Mouse (Mus musculus) MEL (cell line): Measurements from ENCODE around the gene Prkce. TPM values are rescaled to one million over a fixed set of nuclear protein-coding genes. Genes with fewer than 3 reads are reported as not detected.
"Not testable (repeated sequence)": the region's sequence is repeated elsewhere in the genome, so short reads cannot be mapped to it uniquely, and the experiment has no call there.

Experiments used
- DNase-seq: peaks from one replicate; pipeline ENCODE4 v3.0.0; 2011; ENCODE audit warnings: low read depth, low spot score
- H3K27ac ChIP-seq: 2 replicates; pipeline ENCODE4 v1.5.1; 2012; ENCODE audit warnings: low read depth, mild to moderate bottlenecking, control low read depth, low read length, moderate library complexity; ENCODE audit not compliant: control insufficient read depth
- H3K27me3 ChIP-seq, 2 experiments: fragments of 150-350 bp in 1 of 2; sonication (generic) in 1 of 2; 2 replicates each; pipeline ENCODE4 v1.6.1; 2012; ENCODE audit warnings: low read length in 2 of 2, mild to moderate bottlenecking in 2 of 2, improper control_type of control experiment in 1 of 2, moderate library complexity in 1 of 2; ENCODE audit not compliant: insufficient read depth in 2 of 2, control insufficient read depth in 1 of 2
- H3K36me3 ChIP-seq, 2 experiments: 2 replicates each; pipeline ENCODE4 v1.6.1; 2012 to 2014; ENCODE audit warnings: low read length in 2 of 2, improper control_type of control experiment in 1 of 2, inconsistent platforms in 1 of 2, mild to moderate bottlenecking in 1 of 2; ENCODE audit not compliant: insufficient read depth in 2 of 2, control insufficient read depth in 1 of 2
- H3K4me1 ChIP-seq, 2 experiments: fragments of 150-350 bp in 1 of 2; sonication (generic) in 1 of 2; 2 replicates each; pipeline ENCODE4 v1.6.1; 2012; ENCODE audit warnings: low read length in 2 of 2, improper control_type of control experiment in 1 of 2, mild to moderate bottlenecking in 1 of 2; ENCODE audit not compliant: insufficient read depth in 2 of 2, control insufficient read depth in 1 of 2
- H3K4me3 ChIP-seq, 2 experiments: fragments of 150-350 bp in 1 of 2; sonication (generic) in 1 of 2; 2 replicates each; pipeline ENCODE4 v1.5.1; 2012; ENCODE audit warnings: low read depth in 2 of 2, low read length in 2 of 2, mild to moderate bottlenecking in 2 of 2, moderate library complexity in 2 of 2, control low read depth in 1 of 2, improper control_type of control experiment in 1 of 2; ENCODE audit not compliant: control insufficient read depth in 1 of 2, insufficient read depth in 1 of 2
- H3K79me2 ChIP-seq: 2 replicates; pipeline ENCODE4 v1.6.1; 2012; ENCODE audit warnings: mild to moderate bottlenecking, low read length, moderate library complexity; ENCODE audit not compliant: control insufficient read depth, poor library complexity, insufficient read depth
- H3K9ac ChIP-seq: 2 replicates; pipeline ENCODE4 v1.6.1; 2012; ENCODE audit warnings: low read depth, mild to moderate bottlenecking, control low read depth, low read length, moderate library complexity; ENCODE audit not compliant: control insufficient read depth, poor library complexity, severe bottlenecking
- H3K9me3 ChIP-seq: fragments of 150-350 bp; sonication (generic); replicated peaks from 2 replicates; pipeline ENCODE4 v1.6.1; 2012; ENCODE audit warnings: mild to moderate bottlenecking, low read length, improper control_type of control experiment, moderate library complexity; ENCODE audit not compliant: insufficient read depth
- BHLHE40 ChIP-seq: IDR thresholded peaks from 2 replicates; pipeline ENCODE4 v1.6.1; 2012; ENCODE audit warnings: low read depth, mild to moderate bottlenecking, inconsistent platforms, low read length, improper control_type of control experiment, borderline replicate concordance
- E2F4 ChIP-seq: IDR thresholded peaks from 2 replicates; pipeline ENCODE4 v1.6.1; 2011; ENCODE audit warnings: low read depth, low read length, improper control_type of control experiment, borderline replicate concordance
- ETS1 ChIP-seq: IDR thresholded peaks from 2 replicates; pipeline ENCODE4 v1.6.1; 2012; ENCODE audit warnings: low read depth, mild to moderate bottlenecking, inconsistent platforms, low read length, improper control_type of control experiment, moderate library complexity
- GATA1 ChIP-seq: IDR thresholded peaks from 2 replicates; pipeline ENCODE4 v1.6.1; 2011; ENCODE audit warnings: low read depth, low read length, improper control_type of control experiment
- HCFC1 ChIP-seq: IDR thresholded peaks from 2 replicates; pipeline ENCODE4 v1.6.1; 2012; ENCODE audit warnings: low read depth, mild to moderate bottlenecking, inconsistent platforms, low read length, improper control_type of control experiment, moderate library complexity
- MAFK ChIP-seq: IDR thresholded peaks from 2 replicates; pipeline ENCODE4 v1.6.1; 2011; ENCODE audit warnings: low read depth, mild to moderate bottlenecking, low read length, improper control_type of control experiment, borderline replicate concordance
- MEF2A ChIP-seq: IDR thresholded peaks from 2 replicates; pipeline ENCODE4 v1.6.1; 2014; ENCODE audit warnings: low read depth, mild to moderate bottlenecking, inconsistent platforms, low read length, improper control_type of control experiment; ENCODE audit not compliant: poor library complexity, insufficient replicate concordance, severe bottlenecking; ENCODE audit errors: extremely low read depth
- MXI1 ChIP-seq: IDR thresholded peaks from 2 replicates; pipeline ENCODE4 v1.6.1; 2011; ENCODE audit warnings: mild to moderate bottlenecking, low read depth, low read length, improper control_type of control experiment
- NELFE ChIP-seq: IDR thresholded peaks from 2 replicates; pipeline ENCODE4 v1.6.1; 2011; ENCODE audit warnings: low read depth, low read length, improper control_type of control experiment
- NRF1 ChIP-seq: IDR thresholded peaks from 2 replicates; pipeline ENCODE4 v1.6.1; 2014; ENCODE audit warnings: low read depth, mild to moderate bottlenecking, inconsistent platforms, low read length, improper control_type of control experiment, moderate library complexity; ENCODE audit not compliant: poor library complexity, insufficient read depth, severe bottlenecking
- POLR2A ChIP-seq, 2 experiments: IDR thresholded peaks; 2 replicates each; pipeline ENCODE4 v1.6.1; 2011 to 2012; ENCODE audit warnings: low read length in 2 of 2, mild to moderate bottlenecking in 2 of 2, control low read depth in 1 of 2, improper control_type of control experiment in 1 of 2, low read depth in 1 of 2, moderate library complexity in 1 of 2; ENCODE audit not compliant: control insufficient read depth in 1 of 2, insufficient read depth in 1 of 2, poor library complexity in 1 of 2
- POLR2AphosphoS5 ChIP-seq: IDR thresholded peaks from 2 replicates; pipeline ENCODE4 v1.6.1; 2012; ENCODE audit warnings: low read depth, borderline replicate concordance, mild to moderate bottlenecking, inconsistent platforms, low read length, moderate library complexity, mixed read lengths
- RAD21 ChIP-seq: IDR thresholded peaks from 2 replicates; pipeline ENCODE4 v1.6.1; 2011; ENCODE audit warnings: mild to moderate bottlenecking, low read depth, low read length, improper control_type of control experiment
- TBP ChIP-seq: IDR thresholded peaks from 2 replicates; pipeline ENCODE4 v1.8.0; 2011; ENCODE audit warnings: low read depth, low read length, improper control_type of control experiment
- USF1 ChIP-seq: IDR thresholded peaks from 2 replicates; pipeline ENCODE4 v1.6.1; 2014; ENCODE audit warnings: low read depth, mild to moderate bottlenecking, inconsistent platforms, low read length, improper control_type of control experiment, moderate library complexity
- USF2 ChIP-seq, 2 experiments: IDR thresholded peaks; 2 replicates each; pipeline ENCODE4 v1.6.1; 2011 to 2012; ENCODE audit warnings: improper control_type of control experiment in 2 of 2, low read length in 2 of 2, borderline replicate concordance in 1 of 2, inconsistent platforms in 1 of 2, low read depth in 1 of 2, mild to moderate bottlenecking in 1 of 2; ENCODE audit not compliant: insufficient read depth in 1 of 2
- ZKSCAN1 ChIP-seq: IDR thresholded peaks from 2 replicates; pipeline ENCODE4 v1.6.1; 2012; ENCODE audit warnings: low read depth, mild to moderate bottlenecking, inconsistent platforms, low read length, improper control_type of control experiment, moderate library complexity
- ZNF384 ChIP-seq: IDR thresholded peaks from 2 replicates; pipeline ENCODE4 v1.6.1; 2012; ENCODE audit warnings: low read depth, mild to moderate bottlenecking, inconsistent platforms, low read length, improper control_type of control experiment
- polyA plus RNA-seq, 2 experiments: library from polyadenylated mRNA; stranded (reverse) in 1 of 2; unstranded in 1 of 2; fragments of >175 nt in 1 of 2; fragments of >200 nt in 1 of 2; gene quantifications; 2 replicates each; pipeline versions ENCODE4 v1.2.1 to v1.2.4; 2012; ENCODE audit warnings: low replicate concordance in 2 of 2, low read depth in 1 of 2; ENCODE audit not compliant: insufficient read length in 2 of 2, insufficient read depth in 1 of 2, missing spikeins in 1 of 2
- total RNA-seq: library from RNA; depleted of rRNA; stranded (reverse); fragments of 300-350 nt; gene quantifications from 2 replicates; pipeline ENCODE4 v1.2.3, GENCODE M21; 2012

Prkce gene
- total and polyA plus RNA-seq, 3 experiments, result 3.0 to 5.3 TPM; not detected in 1

- DNase-seq, result no peak
- H3K4me3 ChIP-seq, result no peak overlapping the region
- H3K79me2 ChIP-seq, result no peaks in the 10 kb centered on the region
- no peaks in the 10 kb centered on the region for H3K4me1 ChIP-seq
- H3K9ac ChIP-seq, result no peak overlapping the region
- no peaks in the 10 kb centered on the region for H3K9me3 ChIP-seq
- no peaks in the 10 kb centered on the region for H3K36me3 ChIP-seq
- TF ChIP-seq E2F4, result no peak
- no peak for TF ChIP-seq RAD21
- TF ChIP-seq TBP, result no peak
- no peak for TF ChIP-seq HCFC1
- no peak for TF ChIP-seq MXI1
- TF ChIP-seq GATA1, result no peak
- TF ChIP-seq MEF2A, result no peak
- TF ChIP-seq USF1, result no peak
- no peak for TF ChIP-seq ZNF384
- TF ChIP-seq NELFE, result no peak
- no peak for TF ChIP-seq NRF1
- no peak for TF ChIP-seq POLR2AphosphoS5
- TF ChIP-seq BHLHE40, result no peak
- no peak for TF ChIP-seq USF2 (IDR thresholded peaks at IDR 0.05; ENCODE audit: borderline replicate concordance in 1 of 2, insufficient read depth in 1 of 2, low read depth in 1 of 2, low read length in 2 of 2)
- TF ChIP-seq ETS1, result no peak
- no peak for TF ChIP-seq POLR2A (IDR thresholded peaks at IDR 0.05; ENCODE audit: control insufficient read depth in 1 of 2, insufficient read depth in 1 of 2, low read depth in 1 of 2, low read length in 2 of 2, poor library complexity in 1 of 2)
- no peak for TF ChIP-seq MAFK
- no peak for TF ChIP-seq ZKSCAN1
- no peaks in the 10 kb centered on the region for H3K27me3 ChIP-seq
- no peak overlapping the region for H3K27ac ChIP-seq
Observed at GRCm38 (mm10) chr17:86476674-86477073, 309.1 kb downstream of the Prkce start.

DNA sequence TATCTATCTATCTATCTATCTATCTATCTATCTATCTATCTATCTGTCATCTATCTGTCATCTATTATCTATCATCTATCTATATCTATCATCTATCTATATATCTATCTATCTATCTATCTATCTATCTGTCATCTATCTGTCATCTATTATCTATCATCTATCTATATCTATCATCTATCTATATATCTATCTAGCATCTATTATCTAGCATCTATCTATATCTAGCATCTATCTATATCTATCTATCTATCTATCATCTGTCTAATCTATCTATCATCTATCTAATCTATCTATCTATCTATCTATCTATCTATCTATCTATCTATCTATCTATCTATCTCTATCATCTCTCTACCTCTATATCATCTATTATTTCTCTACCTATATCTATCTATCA, 309.8 kb downstream of the Prkce start:
- H3K4me1 ChIP-seq, H3K79me2 ChIP-seq, H3K36me3 ChIP-seq, H3K27ac ChIP-seq, H3K27me3 ChIP-seq, DNase-seq, H3K4me3 ChIP-seq, H3K9ac ChIP-seq, H3K9me3 ChIP-seq: not testable (repeated sequence)
- TF ChIP-seq GATA1, result peak; percentile 66; the same call in 1 of the 2 replicates
